Mouse (Mus musculus): ENCODE data around the gene Clptm1l.

Clptm1l gene

DNA sequence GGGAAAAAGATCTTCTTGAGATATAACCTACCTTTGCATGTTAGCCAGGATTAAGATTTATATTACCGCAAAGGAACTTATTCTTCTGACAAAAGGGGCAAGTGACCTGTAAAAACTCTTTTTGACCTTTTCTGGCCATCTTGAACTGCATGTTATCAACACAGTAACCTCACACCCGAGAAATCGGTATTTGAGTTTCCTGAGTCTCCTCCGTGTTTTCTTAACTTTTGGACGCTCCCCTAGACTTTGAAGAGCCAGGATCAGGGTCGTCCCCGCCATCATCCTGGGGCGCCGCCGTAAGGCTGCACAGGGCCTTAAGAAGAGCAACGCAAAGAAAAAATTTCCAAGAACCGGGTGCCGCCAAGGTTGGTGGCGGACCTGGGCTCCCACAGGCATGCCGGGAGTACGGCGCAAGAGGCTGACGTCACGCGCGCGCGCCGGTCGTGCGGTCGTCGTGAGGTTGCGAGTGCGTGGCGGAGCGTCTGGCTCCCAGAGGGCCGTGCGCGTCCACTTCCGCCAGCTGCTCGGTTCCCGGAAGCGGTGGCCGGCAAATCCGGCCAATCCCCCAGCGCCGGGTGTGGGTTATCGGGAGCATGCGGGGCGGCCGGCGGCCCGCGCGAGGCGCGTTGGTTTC lies at the start of gene Clptm1l:
Gene Clptm1l (plus strand): TSS at position 485 of the 634 bp plus-strand sequence.
- peak; percentile 100 for ATAC-seq (ENCODE audit: low TSS enrichment)

DNA sequence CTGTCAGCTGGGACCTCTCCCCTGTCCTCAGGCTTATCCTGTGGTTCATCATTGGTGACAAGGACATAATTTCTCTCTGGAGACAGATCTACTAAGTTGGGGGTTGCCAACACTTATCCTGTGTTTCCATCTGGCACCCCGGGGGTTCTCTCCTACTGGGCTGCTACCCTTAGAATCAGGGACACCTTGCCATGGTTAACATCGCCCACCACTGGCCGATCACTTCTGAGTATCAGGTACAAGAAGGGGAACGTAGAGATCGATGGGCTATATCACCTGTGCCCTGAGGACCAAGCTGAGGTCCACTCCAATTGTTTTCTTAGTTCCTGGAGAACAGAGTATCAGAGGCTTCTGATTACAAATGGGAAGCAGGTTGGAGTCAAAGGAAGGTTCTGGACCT lies 39.6 kb upstream of the Clptm1l start:
- ATAC-seq (ENCODE audit: low TSS enrichment) = no peak

DNA sequence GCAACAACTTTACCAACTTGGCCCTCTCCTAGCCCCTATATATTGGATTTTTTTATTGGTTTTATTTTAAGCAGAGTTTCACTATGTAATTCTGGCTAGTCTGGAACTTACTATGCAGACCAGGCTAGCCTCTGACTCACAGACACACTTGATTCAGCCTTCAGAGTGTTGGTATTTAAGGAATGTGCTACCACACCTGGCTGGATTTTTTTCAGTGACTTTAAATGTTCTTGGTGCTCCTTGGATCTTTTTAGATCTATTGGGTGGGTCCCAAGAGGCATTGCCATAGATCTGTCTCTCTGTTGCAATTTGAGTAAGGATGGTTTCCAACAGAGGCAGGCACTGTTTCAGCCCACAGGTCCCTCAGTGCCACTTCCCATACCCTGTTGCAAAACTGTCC lies 28.8 kb upstream of the Clptm1l start:
- no peak for ATAC-seq (ENCODE audit: low TSS enrichment)

DNA sequence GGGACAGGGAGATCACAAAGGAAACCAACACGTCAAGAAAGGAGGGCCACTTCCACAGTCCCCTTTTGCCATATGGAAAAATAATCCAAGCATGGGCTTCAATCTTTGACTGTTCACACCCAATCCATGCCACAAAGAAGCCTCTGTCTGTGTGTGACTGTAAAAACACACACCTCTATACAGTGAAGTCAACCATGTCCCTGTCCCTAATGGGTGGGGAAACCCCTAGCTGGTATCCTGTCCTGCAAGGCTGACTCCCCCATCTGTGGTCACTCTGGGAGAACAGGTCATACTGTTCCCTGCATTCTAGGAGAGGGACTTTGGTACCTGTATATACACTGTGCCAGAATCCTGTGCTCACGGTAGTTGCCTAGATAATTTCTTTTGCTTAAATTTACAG lies 26.5 kb upstream of the Clptm1l start:
- ATAC-seq (ENCODE audit: low TSS enrichment) = no peak

DNA sequence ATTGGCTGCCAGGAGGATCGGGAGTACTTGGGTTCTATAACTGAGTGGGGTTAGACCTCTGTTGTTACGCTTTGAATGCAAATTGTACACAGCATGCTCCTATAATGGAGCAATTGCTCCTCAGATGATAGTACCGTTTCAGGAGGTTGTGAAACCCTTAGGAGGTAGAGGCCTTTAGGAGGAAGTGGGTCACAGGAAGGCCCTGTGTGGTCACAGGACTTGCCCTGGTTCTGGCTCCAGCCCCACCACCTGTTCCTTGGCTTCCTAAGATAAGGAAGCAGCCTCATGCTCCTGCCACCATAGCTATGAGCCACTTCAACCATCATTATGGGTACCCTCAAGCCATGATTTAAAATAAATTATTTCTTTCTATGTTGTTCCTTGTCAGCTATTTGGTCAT lies 12.3 kb upstream of the Clptm1l start:
- no peak for ATAC-seq (ENCODE audit: low TSS enrichment)

DNA sequence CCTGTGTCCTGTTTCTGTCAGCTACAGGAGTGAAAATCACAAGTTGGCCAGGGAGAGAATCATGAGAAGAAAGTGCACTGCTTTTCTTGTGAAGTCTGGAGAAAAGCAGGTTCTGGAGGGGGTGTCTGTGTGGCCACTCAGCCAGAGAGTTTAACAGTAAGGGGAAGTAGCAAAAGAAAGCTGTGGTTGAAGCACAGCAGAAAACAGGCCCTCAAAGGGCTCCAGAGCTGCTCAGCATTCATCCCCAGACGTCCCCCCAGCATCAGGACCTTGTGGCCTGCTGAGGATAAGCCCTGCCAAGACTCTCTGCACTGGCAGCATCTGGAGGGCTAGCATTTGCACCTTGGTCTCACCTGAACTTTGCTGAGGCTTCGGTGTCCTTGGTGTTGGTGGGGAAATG lies 11.3 kb upstream of the Clptm1l start:
- no peak for ATAC-seq (ENCODE audit: low TSS enrichment)

DNA sequence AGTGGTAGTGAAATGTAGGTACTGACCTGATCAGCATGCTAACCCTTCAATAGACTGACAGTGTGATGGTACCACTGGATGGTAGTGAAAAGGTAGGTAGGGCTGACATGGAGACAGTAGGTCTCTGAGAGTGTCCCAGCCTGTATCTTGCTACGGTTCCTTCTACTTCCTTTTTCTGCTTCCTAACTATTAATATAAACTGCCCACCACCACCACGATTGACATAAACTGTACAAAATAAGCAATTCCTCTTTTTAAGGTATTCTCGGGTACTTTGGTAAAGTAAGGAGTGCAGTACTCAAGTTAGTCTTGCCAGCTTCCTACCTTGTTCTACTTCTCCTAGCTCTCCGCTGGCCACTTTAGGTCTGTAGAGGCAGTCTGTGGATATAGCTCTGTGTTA lies 7.5 kb upstream of the Clptm1l start:
- ATAC-seq (ENCODE audit: low TSS enrichment) = no peak

DNA sequence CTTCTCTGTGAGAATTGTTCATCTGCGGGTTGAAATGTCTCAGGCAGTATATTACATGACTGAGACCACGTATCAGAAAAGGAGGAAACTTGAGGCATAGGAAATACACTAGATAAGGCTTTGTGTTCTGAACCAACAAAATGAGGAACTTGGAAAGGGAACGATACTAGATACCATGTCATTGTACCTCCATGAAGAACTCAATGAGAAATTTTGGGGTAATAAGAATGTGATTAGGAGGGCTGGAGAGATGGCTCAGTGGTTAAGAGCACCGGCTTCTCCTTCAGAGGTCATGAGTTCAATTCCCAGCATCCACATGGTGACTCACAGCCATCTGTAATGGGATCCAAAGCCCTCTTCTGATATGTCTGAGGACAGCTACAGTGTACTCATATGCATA lies 3.6 kb upstream of the Clptm1l start:
- ATAC-seq (ENCODE audit: low TSS enrichment) = no peak

DNA sequence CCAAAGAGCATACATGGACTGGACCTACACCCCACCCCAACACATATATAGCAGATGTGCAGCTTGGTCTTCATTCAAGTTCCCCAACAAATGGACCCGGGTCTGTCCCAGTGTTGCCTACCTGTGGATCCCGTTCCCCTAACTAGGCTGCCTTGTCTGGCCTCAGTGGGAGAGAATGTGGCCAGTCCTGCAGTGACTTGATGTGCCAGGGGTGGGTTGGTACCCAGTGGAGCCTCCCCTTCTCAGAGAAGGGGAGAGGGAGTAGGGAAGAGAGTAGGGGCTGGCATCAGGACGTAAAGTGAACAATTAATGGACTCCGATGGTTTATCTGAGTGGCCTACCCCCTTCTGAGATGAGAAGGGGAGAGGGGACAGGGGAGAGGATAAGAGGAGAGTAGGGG lies 760 bp upstream of the Clptm1l start:
- no peak for ATAC-seq (ENCODE audit: low TSS enrichment)

DNA sequence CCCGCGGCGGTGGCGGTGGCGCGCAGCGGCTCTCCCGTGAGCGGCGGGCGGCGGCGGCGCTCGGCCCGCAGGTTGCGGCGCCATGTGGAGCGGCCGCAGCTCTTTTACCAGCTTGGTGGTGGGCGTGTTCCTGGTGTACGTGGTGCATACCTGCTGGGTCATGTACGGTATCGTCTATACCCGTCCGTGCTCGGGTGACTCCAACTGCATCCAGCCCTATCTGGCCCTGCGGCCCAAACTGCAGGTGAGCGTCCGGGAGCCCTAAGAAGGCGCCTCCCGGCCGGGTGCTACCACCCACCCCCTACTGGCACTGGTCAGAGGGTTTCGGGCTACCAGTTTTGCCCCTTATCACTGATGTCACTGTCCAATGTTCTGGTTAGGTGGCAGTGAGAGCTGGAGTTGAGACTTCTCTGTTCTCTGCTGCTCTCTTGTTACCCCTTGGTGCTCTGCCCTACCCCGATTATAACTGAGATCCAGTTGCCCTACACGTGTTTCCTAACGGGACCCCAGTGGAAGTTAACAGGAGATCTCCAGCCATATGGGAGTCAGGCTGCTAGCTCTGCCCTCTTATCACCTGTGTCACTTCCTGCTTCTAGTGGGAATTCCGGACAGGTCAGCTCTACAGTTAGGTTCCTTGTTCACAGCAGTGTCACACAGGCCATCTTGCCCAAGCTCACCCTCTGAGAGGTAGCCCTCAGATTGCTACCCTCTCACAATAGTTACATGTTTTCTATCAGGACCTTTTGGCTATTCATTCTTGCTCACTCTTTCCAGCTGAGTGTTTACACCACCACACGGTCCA lies 551 bp downstream of the Clptm1l start:
- ATAC-seq (ENCODE audit: low TSS enrichment) = peak; percentile 68; the same call in 1 of the 2 replicates

DNA sequence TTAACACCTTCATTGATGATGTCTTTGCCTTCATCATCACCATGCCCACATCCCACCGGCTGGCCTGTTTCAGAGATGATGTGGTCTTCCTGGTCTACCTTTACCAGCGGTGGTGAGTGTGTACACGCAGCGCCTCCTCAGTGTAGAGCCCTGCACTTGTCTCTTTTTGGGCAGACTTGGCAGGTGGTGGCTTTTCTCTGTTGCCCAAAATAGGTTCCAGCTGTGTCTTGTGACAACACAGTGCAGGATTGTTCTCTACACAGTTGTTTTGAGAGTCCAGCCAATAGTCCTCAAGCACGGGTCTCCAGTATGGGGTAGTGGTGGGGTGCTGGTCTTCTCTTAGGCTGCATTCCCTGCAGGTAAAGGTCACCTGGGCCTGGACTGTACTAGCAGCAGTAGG lies 14.6 kb downstream of the Clptm1l start:
- ATAC-seq (ENCODE audit: low TSS enrichment) = 0 out of 2 replicates have a peak, but pooled peaks have one; percentile 17

DNA sequence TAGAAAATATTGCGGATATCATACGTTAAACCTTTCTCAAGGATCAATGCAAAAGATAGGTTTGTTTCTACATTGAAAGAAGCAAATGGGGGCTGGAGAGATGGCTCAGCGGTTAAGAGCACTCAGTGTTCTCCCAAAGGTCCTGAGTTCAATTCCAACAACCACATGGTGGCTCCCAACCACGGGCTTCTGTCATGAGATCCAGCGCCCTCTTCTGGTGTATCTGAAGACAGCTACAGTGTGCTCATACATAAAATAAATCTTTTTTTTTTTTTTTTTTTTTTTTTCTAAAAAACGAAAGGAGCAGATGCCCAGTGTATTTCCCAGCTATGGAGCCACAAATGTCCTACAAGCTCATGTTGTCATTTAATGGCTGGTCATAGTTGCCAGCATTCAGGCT lies 16.8 kb downstream of the Clptm1l start:
- no peak for ATAC-seq (ENCODE audit: low TSS enrichment)

DNA sequence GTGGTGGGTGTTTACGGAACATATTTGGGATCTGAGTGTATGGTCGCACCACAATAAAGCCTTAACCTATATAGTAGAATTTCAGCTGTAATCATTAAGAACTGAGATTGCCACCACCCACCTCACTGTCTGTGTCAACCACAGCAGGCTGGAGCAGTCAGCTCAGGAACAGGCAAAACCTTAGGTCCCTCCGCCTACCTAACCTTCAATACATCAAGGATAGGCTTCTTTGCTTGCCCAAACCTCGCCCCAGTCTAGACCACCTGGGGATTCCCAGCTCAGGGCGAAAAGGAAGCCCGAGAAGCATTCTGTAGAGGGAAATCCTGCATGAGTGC lies 22.6 kb downstream of the Clptm1l start:
- no peak for ATAC-seq (ENCODE audit: low TSS enrichment)

DNA sequence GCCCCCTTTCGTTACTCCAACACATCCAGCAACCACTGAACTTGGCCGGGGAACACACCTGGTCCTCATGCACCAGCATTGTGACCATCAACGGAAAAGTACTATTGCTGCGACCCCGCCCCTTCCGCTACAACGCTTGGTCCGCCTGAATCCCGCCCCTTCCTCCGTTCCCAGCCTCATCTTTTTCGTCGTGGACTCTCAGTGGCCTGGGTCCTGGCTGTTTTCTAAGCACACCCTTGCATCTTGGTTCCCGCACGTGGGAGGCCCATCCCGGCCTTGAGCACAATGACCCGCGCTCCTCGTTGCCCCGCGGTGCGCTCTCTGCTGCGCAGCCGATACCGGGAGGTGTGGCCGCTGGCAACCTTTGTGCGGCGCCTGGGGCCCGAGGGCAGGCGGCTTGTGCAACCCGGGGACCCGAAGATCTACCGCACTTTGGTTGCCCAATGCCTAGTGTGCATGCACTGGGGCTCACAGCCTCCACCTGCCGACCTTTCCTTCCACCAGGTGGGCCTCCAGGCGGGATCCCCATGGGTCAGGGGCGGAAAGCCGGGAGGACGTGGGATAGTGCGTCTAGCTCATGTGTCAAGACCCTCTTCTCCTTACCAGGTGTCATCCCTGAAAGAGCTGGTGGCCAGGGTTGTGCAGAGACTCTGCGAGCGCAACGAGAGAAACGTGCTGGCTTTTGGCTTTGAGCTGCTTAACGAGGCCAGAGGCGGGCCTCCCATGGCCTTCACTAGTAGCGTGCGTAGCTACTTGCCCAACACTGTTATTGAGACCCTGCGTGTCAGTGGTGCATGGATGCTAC lies 23.1 kb downstream of the Clptm1l start, which contains the start of gene Tert:
Gene Tert (plus strand): TSS at position 167 of the 805 bp plus-strand sequence.
- ATAC-seq (ENCODE audit: low TSS enrichment) = peak; percentile 75

DNA sequence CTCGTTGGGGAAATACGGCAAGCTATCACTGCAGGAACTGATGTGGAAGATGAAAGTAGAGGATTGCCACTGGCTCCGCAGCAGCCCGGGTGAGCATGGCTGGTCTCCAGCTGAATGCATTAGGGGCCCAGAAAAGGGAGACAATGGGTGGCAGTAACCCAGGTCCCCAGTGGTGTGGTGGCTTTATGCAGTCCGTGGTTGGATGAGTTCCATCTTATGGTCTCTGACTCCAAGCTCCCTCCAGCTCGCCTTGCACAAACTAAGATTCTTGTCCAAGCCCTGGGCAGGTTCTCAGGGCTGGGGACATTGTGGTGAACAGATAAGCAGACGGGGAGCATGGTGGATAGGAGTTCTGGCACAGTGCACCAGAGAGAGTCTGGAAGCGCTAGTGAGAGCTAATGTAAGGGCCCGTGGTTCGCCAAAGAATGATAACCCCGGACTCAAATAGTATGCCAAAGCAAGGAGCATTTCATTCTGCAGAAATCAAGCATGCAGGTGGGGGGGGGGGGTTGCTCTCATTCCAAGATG lies 24.8 kb downstream of the Clptm1l start:
- no peak for ATAC-seq (ENCODE audit: low TSS enrichment)

DNA sequence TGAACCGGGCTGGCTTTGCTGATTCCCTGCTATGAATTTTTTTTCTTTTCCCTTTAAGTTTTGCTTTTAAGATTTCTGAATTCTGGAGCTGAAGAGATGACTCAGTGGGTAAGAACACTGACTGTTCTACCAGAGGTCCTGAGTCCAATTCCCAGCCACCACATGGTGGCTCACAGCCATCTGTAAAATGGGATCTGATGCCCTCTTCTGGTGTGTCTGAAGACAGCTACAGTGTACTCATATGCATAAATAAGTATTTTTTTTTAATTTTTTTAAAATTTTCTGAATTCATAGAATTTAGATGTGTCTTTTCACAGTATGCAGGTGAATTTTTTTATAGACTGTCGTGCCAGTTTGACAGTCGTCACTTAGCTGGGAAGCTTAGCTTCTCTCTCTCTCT lies 28.0 kb downstream of the Clptm1l start:
- ATAC-seq (ENCODE audit: low TSS enrichment) = no peak

DNA sequence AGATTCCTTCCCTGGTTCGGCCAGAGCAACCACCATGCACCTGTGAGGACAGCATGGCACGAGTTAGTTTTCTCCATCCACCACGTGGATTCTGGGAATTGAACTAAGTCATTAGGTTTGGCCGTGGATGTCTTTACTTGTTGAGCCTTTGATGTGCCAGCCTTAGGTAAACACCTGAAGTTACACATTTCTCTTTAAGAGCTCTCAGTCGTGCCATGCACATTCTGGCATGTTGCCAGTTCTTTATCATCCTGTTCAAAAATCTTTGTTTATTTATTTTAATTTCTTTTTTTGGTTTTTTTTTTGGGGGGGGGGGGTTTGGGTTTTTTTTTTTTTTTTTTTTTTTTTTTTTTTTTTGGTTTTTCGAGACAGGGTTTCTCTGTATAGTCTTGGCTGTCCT lies 34.0 kb downstream of the Clptm1l start:
- no peak for ATAC-seq (ENCODE audit: low TSS enrichment)

DNA sequence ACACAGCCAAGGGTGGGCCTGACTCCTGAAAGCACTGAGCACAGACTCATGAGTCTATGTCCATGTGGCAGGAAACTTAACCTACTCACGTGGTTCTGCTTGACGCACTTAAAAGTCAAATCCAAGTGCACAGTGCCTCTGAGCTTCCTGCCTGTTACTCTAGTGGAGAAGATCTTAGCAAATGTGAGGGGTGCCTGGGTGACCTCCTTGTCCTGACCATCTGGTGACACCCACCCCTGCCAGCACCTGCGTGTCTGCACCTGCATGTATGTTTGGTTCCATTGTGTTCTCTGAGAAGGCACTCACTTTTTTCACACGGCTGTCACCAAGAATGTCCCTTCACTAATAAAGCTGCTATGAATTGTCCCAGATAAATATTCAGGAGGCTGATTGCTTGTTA lies 37.5 kb downstream of the Clptm1l start:
- no peak for ATAC-seq (ENCODE audit: low TSS enrichment)

DNA sequence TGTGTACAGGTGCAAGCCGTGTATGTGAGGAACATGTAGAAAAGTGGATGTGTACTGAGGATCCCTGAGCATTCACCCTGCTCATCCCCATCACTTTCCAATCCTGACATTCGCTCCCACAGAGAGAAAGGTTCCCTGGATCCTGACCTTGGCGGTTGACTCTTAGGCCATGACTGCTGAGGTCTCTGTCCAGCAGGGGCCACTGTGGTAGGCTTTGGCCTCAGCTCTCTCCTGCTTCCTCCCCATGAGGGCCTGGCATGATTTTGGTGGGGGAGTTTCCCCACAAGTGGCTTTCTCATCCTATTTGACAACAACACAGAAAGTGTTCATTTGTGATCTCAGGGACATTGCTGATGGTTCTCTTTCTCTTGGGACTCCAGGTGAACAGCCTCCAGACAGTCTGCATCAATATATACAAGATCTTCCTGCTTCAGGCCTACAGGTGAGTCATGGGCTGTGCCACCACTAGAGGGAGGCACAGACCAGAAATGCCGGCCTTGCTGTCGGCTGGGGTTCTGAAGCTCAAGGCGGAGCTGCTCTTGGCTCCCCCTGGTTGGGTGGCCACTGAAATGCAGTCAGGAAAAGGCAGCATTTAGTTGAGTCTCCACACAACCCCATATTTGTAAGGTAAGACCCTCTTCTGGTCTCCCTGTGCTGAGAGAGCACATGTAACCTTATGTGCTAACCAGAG lies 42.7 kb downstream of the Clptm1l start:
- ATAC-seq (ENCODE audit: low TSS enrichment) = peak; percentile 99

DNA sequence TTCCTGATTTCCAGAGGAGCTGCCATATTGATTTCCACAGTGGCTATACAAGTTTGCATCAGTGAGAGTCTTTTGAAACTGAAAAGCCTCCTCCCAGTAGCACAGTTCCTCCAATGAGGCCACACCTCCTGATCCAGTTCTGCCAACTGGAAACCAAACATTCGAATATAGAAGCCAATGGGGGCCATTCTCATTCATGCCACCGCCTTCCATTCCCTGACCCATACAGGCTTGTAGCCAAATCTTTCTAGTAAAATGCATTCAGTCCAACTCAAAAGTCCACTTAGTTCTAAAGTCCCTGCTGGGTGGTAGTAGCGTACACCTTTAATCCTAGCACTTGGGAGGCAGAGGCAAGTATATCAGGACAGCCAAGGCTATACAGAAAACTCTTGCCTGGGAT lies 49.5 kb downstream of the Clptm1l start:
- ATAC-seq (ENCODE audit: low TSS enrichment) = no peak

DNA sequence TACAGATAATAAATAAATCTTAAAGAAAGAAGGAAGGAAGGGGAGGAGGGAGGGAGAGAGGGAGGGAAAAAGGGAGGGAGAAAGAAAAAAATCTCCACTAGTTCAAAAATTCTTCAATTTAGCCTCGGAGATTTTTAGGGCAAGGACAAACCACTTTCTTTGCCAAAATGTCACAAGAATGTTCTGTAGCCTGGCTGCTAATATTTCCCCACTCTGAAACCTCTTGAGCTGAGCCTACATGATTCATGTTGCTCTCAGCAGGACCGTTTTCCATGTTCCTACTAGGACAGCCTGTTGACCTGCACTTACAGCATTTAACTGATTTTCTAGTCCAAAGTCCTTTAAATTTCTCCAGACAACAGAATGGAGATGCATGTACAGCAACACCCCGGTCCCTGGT lies 51.2 kb downstream of the Clptm1l start:
- ATAC-seq (ENCODE audit: low TSS enrichment) = no peak

DNA sequence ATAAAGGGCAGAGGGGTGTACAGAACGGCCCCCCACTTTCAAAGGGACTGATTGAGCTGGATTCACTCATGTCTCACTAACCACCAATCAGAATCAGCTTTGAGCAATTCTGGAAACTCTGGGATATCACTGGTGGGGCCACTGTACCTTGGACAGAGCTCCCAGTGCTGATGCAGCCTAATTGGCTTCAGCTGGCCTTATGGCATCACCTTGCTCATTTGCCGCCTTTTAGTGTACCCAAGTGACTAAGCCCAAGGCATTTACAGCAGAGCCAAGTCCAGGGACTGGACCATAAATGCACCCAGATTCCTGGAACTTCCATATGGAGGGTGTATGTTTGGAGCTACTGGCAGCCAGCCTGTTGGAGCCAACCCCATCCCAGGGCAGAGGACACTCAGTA lies 55.1 kb downstream of the Clptm1l start:
- no peak for ATAC-seq (ENCODE audit: low TSS enrichment)

Measured in frontal cortex, adult (tissue).